Mouse (Mus musculus): ENCODE results near the gene Vps13d. TPM values are rescaled to one million over a fixed set of nuclear protein-coding genes. Genes with fewer than 3 reads are reported as not detected.

Vps13d gene
- total RNA-seq (2021) = 10 to 100 TPM; 61.5 to 64.3 TPM

- peak; percentile 71 for DNase-seq (ENCODE audit: low spot score)
- intact Hi-C loops (cut with DNase I) = loop anchor here (5.0 kb wide), 1 partner anchor 37 kb away; no protein-coding TSS in a partner anchor
Observed at GRCm38 (mm10) chr4:145194559-145195162, at the start of gene Vps13d. Gene Vps13d (minus strand): TSS chr4:145195005.

DNA sequence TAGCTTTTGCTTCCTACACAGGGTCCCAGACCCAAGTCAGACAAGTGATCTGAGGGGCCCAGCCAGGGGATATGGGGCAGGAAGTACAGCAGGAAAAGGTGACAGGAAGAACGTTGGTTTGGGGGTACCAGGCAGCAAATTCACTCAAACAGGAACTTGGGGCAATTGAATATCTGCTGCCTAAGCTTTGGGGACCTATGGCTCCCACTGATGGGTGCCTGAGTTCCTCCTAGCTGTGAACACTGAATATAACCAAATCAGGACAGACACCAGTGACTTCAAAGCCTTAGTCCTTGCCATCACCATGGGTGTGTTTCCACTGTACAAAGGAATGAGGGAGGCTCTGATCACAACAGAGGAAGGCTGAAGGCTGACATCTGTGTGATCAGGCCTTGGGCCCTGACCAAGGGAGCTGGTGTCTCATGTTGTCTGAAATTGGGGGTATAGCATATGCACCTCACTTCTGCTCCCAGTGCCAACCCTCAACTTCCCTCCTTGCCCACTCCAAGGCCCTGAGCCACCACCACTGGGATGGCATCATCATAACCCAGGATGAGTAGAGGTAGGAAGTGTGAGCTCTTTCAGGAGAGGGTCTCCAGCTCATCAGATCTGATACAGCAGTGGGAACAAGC, 48.0 kb upstream of the Vps13d start:
- no peak for DNase-seq (ENCODE audit: low spot score)
- intact Hi-C loops (cut with DNase I) = no loop called here

- peak; percentile 57 for DNase-seq (ENCODE audit: low spot score)
- intact Hi-C loops (cut with DNase I) = no loop called here
Observed at GRCm38 (mm10) chr4:145240723-145241231, 46.0 kb upstream of the Vps13d start.

- intact Hi-C loops (cut with DNase I) = no loop called here
- peak; percentile 79 for DNase-seq (ENCODE audit: low spot score)
Observed at GRCm38 (mm10) chr4:145239049-145239830, 44.4 kb upstream of the Vps13d start.

GRCm38 (mm10) chr4:145236027-145236426, 41.2 kb upstream of the Vps13d start:
- no peak for DNase-seq (ENCODE audit: low spot score)
- intact Hi-C loops (cut with DNase I) = no loop called here

- peak; percentile 58 for DNase-seq (ENCODE audit: low spot score)
- intact Hi-C loops (cut with DNase I) = no loop called here
Observed at GRCm38 (mm10) chr4:145233487-145234228, 38.9 kb upstream of the Vps13d start.

GRCm38 (mm10) chr4:145231732-145232131, 36.9 kb upstream of the Vps13d start:
- intact Hi-C loops (cut with DNase I) = no loop called here
- DNase-seq (ENCODE audit: low spot score) = no peak

DNA sequence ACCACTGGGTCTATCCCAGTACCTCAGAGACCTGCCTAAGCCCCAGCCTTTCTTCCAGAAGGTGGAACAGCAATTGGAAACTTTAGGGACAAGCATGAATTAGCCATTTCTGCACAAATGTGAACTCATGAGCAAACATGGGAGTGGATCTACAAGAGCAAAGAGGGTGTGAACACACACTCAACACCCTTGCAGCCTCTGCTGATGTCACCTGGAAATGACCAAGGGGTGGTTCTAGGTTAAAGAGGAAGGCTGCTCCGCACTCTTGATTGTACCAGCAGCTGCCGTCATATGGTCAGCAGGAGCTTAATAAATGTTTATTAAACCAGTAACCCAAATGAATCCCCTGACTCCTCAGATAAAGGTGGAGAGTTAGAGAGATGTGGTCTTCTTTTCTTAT, 35.8 kb upstream of the Vps13d start:
- intact Hi-C loops (cut with DNase I) = no loop called here
- no peak for DNase-seq (ENCODE audit: low spot score)

GRCm38 (mm10) chr4:145229524-145230163, 34.8 kb upstream of the Vps13d start:
- intact Hi-C loops (cut with DNase I) = no loop called here
- DNase-seq (ENCODE audit: low spot score) = peak; percentile 35

GRCm38 (mm10) chr4:145229051-145229450, 34.2 kb upstream of the Vps13d start:
- DNase-seq (ENCODE audit: low spot score) = no peak

GRCm38 (mm10) chr4:145224613-145225012, 29.8 kb upstream of the Vps13d start:
- DNase-seq (ENCODE audit: low spot score) = no peak
- intact Hi-C loops (cut with DNase I) = no loop called here

More at GRCm38 (mm10) chr4:145229051-145229450, 34.2 kb upstream of the Vps13d start:
- intact Hi-C loops (cut with DNase I) = no loop called here

GRCm38 (mm10) chr4:145222064-145222463, 27.3 kb upstream of the Vps13d start:
- DNase-seq (ENCODE audit: low spot score) = no peak
- intact Hi-C loops (cut with DNase I) = no loop called here

- intact Hi-C loops (cut with DNase I) = no loop called here
- no peak for DNase-seq (ENCODE audit: low spot score)
Observed at GRCm38 (mm10) chr4:145221379-145221778, 26.6 kb upstream of the Vps13d start.

DNA sequence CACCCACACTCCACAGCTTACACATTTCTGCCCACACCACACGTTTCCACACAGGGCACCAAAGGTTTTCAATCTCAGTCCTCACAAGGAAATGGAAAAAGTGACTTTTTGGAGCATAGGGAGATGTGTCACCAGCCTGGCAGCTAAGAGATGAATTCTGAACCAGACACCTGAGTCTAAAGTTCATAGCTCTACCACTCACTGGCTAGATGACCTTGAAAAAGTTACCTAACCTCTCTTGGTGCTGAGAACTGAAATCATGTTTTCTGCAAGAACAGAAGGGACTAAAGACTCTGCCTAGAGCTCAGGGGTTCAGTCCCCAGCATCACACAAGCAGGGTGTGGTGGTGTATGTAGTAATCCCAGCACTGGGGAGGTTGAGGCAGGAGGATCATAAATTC, 25.2 kb upstream of the Vps13d start:
- no peak for DNase-seq (ENCODE audit: low spot score)
- intact Hi-C loops (cut with DNase I) = no loop called here

DNA sequence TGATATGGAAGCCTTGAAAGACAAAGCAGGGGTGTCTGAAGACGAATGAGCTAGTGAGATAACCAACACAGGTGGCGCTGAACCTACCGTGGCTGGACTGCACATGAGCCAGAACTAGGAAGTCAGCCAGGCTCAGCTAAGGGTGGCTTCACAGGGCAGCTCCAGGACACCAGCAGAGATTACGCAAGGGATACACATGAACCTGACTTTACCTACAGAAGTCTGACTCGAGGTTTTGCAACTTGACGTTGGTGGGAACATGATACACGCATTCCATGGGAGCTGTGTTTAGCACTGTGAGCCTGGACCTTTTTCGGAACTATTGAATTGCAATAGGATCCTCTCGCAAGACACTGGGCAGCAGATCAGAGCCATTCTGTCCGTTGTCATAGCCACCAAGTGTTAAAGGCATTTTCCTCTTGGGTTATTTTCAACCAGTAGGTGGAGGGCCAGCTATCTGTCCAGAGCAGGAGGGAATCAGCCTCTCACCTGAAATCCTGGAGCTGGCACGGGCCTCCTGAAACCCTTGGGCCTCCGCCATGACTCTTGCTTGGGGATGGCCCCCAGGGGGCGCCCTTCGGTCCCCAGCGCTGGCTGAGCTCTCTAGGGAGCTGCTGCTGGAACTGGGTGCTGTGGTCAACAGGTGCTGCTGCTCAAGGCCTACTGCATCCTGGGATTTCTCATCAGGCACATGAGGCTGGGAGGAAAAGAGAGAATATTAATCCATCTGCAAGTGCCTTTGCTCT, 24.6 kb upstream of the Vps13d start:
- DNase-seq (ENCODE audit: low spot score) = no peak
- intact Hi-C loops (cut with DNase I) = no loop called here

GRCm38 (mm10) chr4:145217837-145218236, 23.0 kb upstream of the Vps13d start:
- intact Hi-C loops (cut with DNase I) = no loop called here

DNA sequence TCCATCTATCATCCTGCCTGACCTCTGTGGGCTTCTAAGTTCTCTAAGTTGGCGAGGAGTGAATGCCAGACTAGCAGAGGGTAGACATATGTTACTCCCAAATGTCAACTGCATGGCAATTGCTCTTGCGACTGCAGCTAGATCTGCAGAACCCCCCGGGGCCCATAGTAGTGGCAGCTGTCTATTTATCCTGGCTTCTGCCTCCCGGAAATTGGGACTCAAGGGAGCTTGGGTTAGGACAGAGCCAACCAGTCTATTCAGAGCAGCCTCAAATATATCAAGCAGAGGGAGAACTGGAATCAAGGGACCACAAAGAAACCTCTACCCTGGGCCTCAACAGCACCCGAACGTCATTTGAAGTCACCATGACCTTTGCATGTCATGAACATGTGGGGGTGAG, 22.2 kb upstream of the Vps13d start:
- DNase-seq (ENCODE audit: low spot score) = no peak
- intact Hi-C loops (cut with DNase I) = no loop called here

More at GRCm38 (mm10) chr4:145217837-145218236, 23.0 kb upstream of the Vps13d start:
- DNase-seq (ENCODE audit: low spot score) = no peak

GRCm38 (mm10) chr4:145215396-145215795, 20.6 kb upstream of the Vps13d start:
- no peak for DNase-seq (ENCODE audit: low spot score)
- intact Hi-C loops (cut with DNase I) = no loop called here

- intact Hi-C loops (cut with DNase I) = loop anchor here (1.0 to 5.0 kb wide), 2 partner anchors 57 to 72 kb away; no protein-coding TSS in a partner anchor
- no peak for DNase-seq (ENCODE audit: low spot score)
Observed at GRCm38 (mm10) chr4:145214786-145215174, 20.0 kb upstream of the Vps13d start.
